Mouse (Mus musculus): ENCODE data around the gene Mtg2. TPM values are rescaled to one million over a fixed set of nuclear protein-coding genes. Genes with fewer than 3 reads are reported as not detected.

Gene Mtg2
- polyA plus RNA-seq, 1 experiment from 2014 or later = 30.2 TPM

DNA sequence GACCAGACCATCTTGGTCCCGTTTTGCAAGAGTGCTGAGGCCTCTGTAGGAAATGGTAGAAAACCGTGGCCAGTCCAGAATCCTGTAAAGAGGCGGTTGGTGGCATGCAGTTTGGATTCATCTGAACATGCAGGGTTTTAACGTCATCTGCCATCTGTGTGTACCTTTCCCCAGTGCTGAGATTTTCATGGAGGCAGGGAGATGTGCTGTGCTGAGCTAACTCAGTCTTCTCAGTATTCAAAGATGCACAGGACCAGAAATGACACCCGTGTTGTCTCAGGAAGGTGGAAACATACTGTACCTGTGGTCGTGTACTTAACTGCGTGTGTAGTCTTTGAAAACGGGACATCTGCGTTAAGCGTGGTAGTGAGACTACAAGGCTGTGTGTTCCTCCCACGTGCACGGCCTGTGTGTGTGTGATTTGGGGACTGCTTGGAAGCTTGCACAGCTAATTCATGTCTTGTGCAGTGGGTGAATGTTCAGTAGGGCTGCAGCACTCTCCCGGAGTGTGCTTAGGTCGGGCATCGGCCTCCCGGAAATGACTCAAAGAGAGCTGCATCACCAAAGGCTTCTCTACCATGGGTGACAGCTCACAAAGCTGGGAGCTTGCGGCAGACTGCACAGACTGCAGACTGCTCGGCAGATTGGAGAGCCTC, 22.3 kb upstream of the Mtg2 start:
- WGBS = 92% methylated on average over 18 of the region's 18 CpGs
- ATAC-seq (replicated peaks; ENCODE audit: extremely low read depth, insufficient read depth, low FRiP score) = no peak

DNA sequence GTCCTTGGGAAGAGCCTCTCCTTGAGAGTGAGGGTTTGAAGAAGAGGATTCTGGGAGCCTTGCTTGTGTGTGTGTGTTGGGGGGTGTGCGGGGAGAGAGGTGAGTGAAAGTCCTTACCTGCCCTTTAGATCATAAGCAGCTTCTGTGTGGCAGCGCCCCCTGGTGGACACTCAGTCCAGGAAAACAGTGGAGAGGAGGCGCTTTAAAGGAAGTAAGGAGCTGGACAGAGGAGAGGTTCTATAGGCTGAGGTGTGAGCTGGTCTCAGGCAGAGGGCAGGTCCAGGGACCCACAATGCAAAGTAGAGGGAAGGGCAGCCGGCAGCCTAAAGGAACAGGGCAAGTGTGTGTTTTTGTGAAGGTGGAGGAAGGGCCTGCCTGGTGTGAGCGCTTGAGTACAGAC, 19.4 kb upstream of the Mtg2 start:
- Histone ChIP-seq H3K4me3 (ENCODE audit: low read length) (no peak overlapping the region), H3K27me3 (ENCODE audit: control insufficient read depth, insufficient read depth, low read length) (no peaks in the 10 kb centered on the region), H3K4me1 (ENCODE audit: control insufficient read depth, insufficient read depth, low read length) (no peaks in the 10 kb centered on the region), H3K4me2 (ENCODE audit: low read depth, low read length) (no peak overlapping the region), H3K27ac (ENCODE audit: low read length) (no peak overlapping the region), H3K9ac (ENCODE audit: low read length) (no peak overlapping the region), H3K9me3 (replicated peaks; ENCODE audit: control insufficient read depth, low read length) (no peaks in the 10 kb centered on the region), H3K36me3 (ENCODE audit: control insufficient read depth, insufficient read depth) (peaks cover 6% of the 10 kb centered on the region)
- WGBS = 30% methylated on average over 5 of the region's 5 CpGs
- ATAC-seq (replicated peaks; ENCODE audit: extremely low read depth, insufficient read depth, low FRiP score) = 0 out of 2 replicates have a peak, but pooled peaks have one; percentile 34

More for the DNA sequence above, 22.3 kb upstream of the Mtg2 start:
- Histone ChIP-seq H3K4me1 (ENCODE audit: control insufficient read depth, insufficient read depth, low read length) (peaks cover 8% of the 10 kb centered on the region; the same call in 1 of the 2 replicates), H3K27me3 (ENCODE audit: control insufficient read depth, insufficient read depth, low read length) (no peaks in the 10 kb centered on the region), H3K27ac (ENCODE audit: low read length) (no peak overlapping the region), H3K9ac (ENCODE audit: low read length) (no peak overlapping the region), H3K4me3 (ENCODE audit: low read length) (no peak overlapping the region), H3K9me3 (replicated peaks; ENCODE audit: control insufficient read depth, low read length) (no peaks in the 10 kb centered on the region), H3K4me2 (ENCODE audit: low read depth, low read length) (no peak overlapping the region), H3K36me3 (ENCODE audit: control insufficient read depth, insufficient read depth) (no peaks in the 10 kb centered on the region)

DNA sequence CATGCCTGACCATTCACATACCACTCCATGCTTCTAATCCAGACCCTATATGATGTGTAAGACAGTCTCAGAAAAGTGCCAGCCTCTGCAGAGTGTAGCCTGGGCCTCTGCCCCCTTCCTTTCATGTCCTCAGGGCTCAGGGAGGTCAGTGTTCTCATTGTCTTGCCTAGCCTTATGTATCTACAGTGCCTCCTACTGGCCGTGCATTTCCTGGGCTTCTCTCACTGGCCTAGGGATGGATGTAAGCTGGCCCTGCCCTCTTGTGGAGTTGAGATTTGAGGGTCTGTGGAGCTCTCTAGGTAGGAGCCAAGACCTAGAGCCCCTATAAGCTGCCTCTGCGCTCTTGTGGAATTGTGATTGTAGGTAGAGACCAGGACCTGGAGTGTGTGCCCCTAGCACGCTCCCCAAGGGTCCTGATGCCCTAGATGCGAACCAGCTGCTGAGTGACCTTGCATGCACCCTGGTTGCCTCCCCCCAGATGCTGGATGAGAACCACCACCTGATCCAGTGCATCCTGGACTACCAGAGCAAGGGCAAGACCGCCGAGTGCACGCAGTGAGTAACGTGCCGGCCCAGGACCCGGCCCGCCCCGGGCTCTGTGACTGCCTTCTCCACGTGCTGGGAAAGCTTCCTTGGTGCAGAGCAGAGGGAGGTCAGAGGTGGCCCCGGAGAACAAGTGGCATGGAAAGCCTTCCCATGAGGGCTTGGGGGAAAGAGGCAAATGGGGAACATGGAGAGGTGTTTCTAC, 18.2 kb upstream of the Mtg2 start:
- Histone ChIP-seq H3K27ac (ENCODE audit: low read length) (no peak overlapping the region), H3K9ac (ENCODE audit: low read length) (no peak overlapping the region), H3K36me3 (ENCODE audit: control insufficient read depth, insufficient read depth) (peaks cover 10% of the 10 kb centered on the region), H3K9me3 (replicated peaks; ENCODE audit: control insufficient read depth, low read length) (no peaks in the 10 kb centered on the region), H3K4me2 (ENCODE audit: low read depth, low read length) (no peak overlapping the region), H3K27me3 (ENCODE audit: control insufficient read depth, insufficient read depth, low read length) (no peaks in the 10 kb centered on the region), H3K4me1 (ENCODE audit: control insufficient read depth, insufficient read depth, low read length) (no peaks in the 10 kb centered on the region), H3K4me3 (ENCODE audit: low read length) (no peak overlapping the region)
- 90% methylated on average over 14 of the region's 14 CpGs for WGBS
- no peak for ATAC-seq (replicated peaks; ENCODE audit: extremely low read depth, insufficient read depth, low FRiP score)

DNA sequence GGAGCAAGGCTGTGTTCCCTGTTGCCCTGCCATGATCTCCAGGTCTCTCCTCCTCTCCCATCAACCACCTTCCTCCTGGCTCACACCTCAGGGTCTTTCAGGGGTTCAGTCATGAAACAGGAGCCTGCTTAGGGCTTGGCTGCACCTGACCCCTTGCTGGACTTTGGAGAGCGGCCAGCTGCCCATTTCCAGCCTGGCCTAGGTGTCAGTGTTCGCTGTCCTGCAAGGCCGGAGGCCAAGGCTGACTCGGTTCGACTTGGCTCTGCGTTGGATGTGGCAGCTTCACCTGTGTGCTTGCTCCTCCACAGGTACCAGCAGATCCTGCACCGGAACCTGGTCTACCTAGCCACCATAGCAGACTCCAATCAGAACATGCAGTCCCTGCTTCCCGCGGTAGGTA, 17.4 kb upstream of the Mtg2 start:
- Histone ChIP-seq H3K4me1 (ENCODE audit: control insufficient read depth, insufficient read depth, low read length) (no peaks in the 10 kb centered on the region), H3K27ac (ENCODE audit: low read length) (no peak overlapping the region), H3K36me3 (ENCODE audit: control insufficient read depth, insufficient read depth) (peaks cover 19% of the 10 kb centered on the region), H3K27me3 (ENCODE audit: control insufficient read depth, insufficient read depth, low read length) (no peaks in the 10 kb centered on the region), H3K9me3 (replicated peaks; ENCODE audit: control insufficient read depth, low read length) (no peaks in the 10 kb centered on the region), H3K4me3 (ENCODE audit: low read length) (no peak overlapping the region), H3K4me2 (ENCODE audit: low read depth, low read length) (no peak overlapping the region), H3K9ac (ENCODE audit: low read length) (no peak overlapping the region)
- 96% methylated on average over 9 of the region's 9 CpGs for WGBS
- ATAC-seq (replicated peaks; ENCODE audit: extremely low read depth, insufficient read depth, low FRiP score) = no peak

- no peaks in the 10 kb centered on the region for H3K27me3 ChIP-seq (ENCODE audit: control insufficient read depth, insufficient read depth, low read length)
- H3K4me1 ChIP-seq (ENCODE audit: control insufficient read depth, insufficient read depth, low read length) = no peaks in the 10 kb centered on the region
- H3K27ac ChIP-seq (ENCODE audit: low read length) = no peak overlapping the region
- no peak overlapping the region for H3K9ac ChIP-seq (ENCODE audit: low read length)
- no peak overlapping the region for H3K4me2 ChIP-seq (ENCODE audit: low read depth, low read length)
- ATAC-seq (replicated peaks; ENCODE audit: extremely low read depth, insufficient read depth, low FRiP score) = no peak
- 87% methylated on average over 11 of the region's 11 CpGs for WGBS
- no peak overlapping the region for H3K4me3 ChIP-seq (ENCODE audit: low read length)
- H3K36me3 ChIP-seq (ENCODE audit: control insufficient read depth, insufficient read depth) = peaks cover 31% of the 10 kb centered on the region
- H3K9me3 ChIP-seq (replicated peaks; ENCODE audit: control insufficient read depth, low read length) = no peaks in the 10 kb centered on the region
These were observed 6.9 kb upstream of the Mtg2 start for GRCm38 (mm10) chr2:180063338-180064131.

GRCm38 (mm10) chr2:180069770-180070480, 463 bp upstream of the Mtg2 start:
- Histone ChIP-seq H3K9me3 (replicated peaks; ENCODE audit: control insufficient read depth, low read length) (no peaks in the 10 kb centered on the region), H3K4me3 (ENCODE audit: low read length) (peak overlapping the region; percentile 86), H3K4me1 (ENCODE audit: control insufficient read depth, insufficient read depth, low read length) (peaks cover 9% of the 10 kb centered on the region), H3K4me2 (ENCODE audit: low read depth, low read length) (peak overlapping the region; percentile 68), H3K27me3 (ENCODE audit: control insufficient read depth, insufficient read depth, low read length) (no peaks in the 10 kb centered on the region), H3K27ac (ENCODE audit: low read length) (peak overlapping the region; percentile 85), H3K36me3 (ENCODE audit: control insufficient read depth, insufficient read depth) (peaks cover 4% of the 10 kb centered on the region; the same call in 1 of the 2 replicates), H3K9ac (ENCODE audit: low read length) (peak overlapping the region; percentile 83)
- ATAC-seq (replicated peaks; ENCODE audit: extremely low read depth, insufficient read depth, low FRiP score) = peak; percentile 52
- 30% methylated on average over 20 of the region's 20 CpGs for WGBS

- WGBS = 78% methylated on average over 2 of the region's 2 CpGs
- Histone ChIP-seq H3K4me3 (ENCODE audit: low read length) (no peak overlapping the region), H3K27ac (ENCODE audit: low read length) (no peak overlapping the region), H3K9ac (ENCODE audit: low read length) (no peak overlapping the region), H3K36me3 (ENCODE audit: control insufficient read depth, insufficient read depth) (peaks cover 4% of the 10 kb centered on the region; the same call in 1 of the 2 replicates), H3K4me2 (ENCODE audit: low read depth, low read length) (no peak overlapping the region), H3K9me3 (replicated peaks; ENCODE audit: control insufficient read depth, low read length) (no peaks in the 10 kb centered on the region), H3K27me3 (ENCODE audit: control insufficient read depth, insufficient read depth, low read length) (no peaks in the 10 kb centered on the region), H3K4me1 (ENCODE audit: control insufficient read depth, insufficient read depth, low read length) (peaks cover 9% of the 10 kb centered on the region)
- ATAC-seq (replicated peaks; ENCODE audit: extremely low read depth, insufficient read depth, low FRiP score) = no peak
These were observed 1.3 kb downstream of the Mtg2 start for GRCm38 (mm10) chr2:180071671-180072070.

DNA sequence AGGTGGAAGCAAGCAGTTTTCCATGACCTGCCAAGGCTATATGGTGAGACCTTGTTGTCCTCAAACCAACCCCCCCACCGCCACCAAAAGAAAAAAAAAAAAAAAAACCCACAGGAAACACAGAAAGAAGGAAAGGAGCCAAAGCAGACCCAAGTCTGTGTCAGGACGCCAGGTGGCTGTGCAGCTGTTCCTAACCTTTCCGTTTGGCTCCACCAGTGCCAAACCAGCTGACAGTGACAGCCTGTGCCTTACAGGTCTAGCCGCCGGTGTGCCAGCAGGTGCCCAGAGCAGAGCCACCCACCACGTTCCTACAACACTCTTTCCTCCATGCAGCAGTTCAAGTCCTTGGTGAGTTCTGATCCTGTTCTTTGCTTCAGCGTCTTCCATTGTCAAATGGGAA, 2.5 kb downstream of the Mtg2 start:
- 81% methylated on average over 7 of the region's 7 CpGs for WGBS
- H3K9me3 ChIP-seq (replicated peaks; ENCODE audit: control insufficient read depth, low read length) = no peaks in the 10 kb centered on the region
- no peaks in the 10 kb centered on the region for H3K27me3 ChIP-seq (ENCODE audit: control insufficient read depth, insufficient read depth, low read length)
- no peak overlapping the region for H3K9ac ChIP-seq (ENCODE audit: low read length)
- H3K4me1 ChIP-seq (ENCODE audit: control insufficient read depth, insufficient read depth, low read length) = peaks cover 9% of the 10 kb centered on the region
- H3K36me3 ChIP-seq (ENCODE audit: control insufficient read depth, insufficient read depth) = no peaks in the 10 kb centered on the region; the same call in 1 of the 2 replicates
- H3K4me3 ChIP-seq (ENCODE audit: low read length) = no peak overlapping the region
- H3K27ac ChIP-seq (ENCODE audit: low read length) = no peak overlapping the region
- no peak overlapping the region for H3K4me2 ChIP-seq (ENCODE audit: low read depth, low read length)
- ATAC-seq (replicated peaks; ENCODE audit: extremely low read depth, insufficient read depth, low FRiP score) = no peak

Measured in heart, embryonic 16.5 days (tissue).